Mouse (Mus musculus) frontal cortex, adult (tissue): Measurements from ENCODE around the gene Slc45a3.

Experiments
- ATAC-seq: cut with Nextera tagmentation; 2 replicates; pipeline ENCODE4 v1.9.2; 2017; ENCODE audit warnings: mild to moderate bottlenecking, moderate library complexity, mixed read lengths; ENCODE audit not compliant: low TSS enrichment

The Slc45a3 gene

DNA sequence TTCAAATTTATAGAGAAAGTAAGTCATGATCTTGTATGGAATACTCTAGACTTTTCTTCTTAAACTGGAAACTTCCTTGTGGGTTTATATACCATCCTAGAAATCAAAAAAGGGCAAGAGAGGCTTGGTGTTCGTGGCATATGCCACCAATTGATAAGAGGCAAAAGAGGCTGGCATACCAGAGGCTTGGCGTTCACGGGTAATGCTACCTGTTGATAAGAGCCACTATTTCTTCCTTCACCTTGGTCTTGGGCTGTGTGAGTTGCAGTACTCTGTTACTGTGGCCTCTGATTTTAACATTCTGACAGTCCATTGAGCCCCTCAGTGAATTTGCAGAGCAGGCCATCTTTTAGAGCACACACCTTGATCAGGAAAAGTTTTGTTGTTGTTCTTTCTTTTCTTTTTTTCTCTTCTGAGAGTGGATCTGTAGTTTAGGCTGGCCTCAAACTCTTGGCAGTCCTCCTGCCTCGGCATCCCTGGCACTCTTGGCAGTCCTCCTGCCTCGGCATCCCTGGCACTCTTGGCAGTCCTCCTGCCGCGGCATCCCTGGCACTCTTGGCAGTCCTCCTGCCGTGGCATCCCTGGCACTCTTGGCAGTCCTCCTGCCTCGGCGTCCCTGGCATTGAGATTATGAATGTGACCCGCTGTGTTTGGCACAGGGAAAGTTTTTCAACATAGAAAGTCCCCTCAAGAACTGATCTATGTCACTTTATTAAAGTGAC, 64.3 kb downstream of the Slc45a3 start:
- ATAC-seq = no peak

DNA sequence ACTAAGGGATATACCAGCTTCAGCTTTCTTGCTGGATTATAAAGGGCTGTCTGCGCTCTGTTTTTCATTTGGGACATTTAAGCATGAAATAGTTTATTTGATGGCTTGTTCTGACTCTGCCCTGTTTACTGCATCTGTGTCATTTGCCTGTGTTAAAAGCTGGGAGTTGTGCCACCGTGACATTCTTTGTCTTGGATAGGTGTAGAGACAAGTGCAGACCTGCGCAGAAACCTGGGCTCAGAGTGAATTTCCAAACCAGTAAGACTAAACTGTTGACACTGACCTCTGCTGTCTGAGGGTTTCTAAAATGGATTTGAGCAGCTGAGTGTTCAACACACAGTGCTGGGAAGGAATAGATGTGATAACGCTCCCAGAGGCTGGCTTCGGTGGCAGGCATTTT, 65.2 kb downstream of the Slc45a3 start:
- no peak for ATAC-seq

- ATAC-seq = no peak
These were observed 65.6 kb downstream of the Slc45a3 start for GRCm38 (mm10) chr1:132028413-132028812.

DNA sequence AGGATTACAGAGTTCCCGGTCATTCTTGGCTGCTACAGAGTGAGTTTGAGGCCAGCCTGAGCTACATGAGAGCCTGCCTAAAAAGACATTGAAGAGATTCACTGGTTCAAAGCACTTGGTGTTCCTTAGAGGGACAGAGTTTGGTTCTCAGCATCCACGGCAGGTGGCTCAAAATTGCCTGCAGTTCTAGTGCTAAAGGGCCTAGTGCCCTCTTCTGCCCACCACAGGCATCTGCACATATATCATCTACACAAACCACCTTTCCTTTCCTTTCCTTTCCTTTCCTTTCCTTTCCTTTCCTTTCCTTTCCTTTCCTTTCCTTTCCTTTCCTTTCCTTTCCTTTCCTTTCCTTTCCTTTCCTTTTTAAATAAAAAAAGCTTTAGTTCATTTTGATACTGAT, 67.8 kb downstream of the Slc45a3 start:
- ATAC-seq = no peak

DNA sequence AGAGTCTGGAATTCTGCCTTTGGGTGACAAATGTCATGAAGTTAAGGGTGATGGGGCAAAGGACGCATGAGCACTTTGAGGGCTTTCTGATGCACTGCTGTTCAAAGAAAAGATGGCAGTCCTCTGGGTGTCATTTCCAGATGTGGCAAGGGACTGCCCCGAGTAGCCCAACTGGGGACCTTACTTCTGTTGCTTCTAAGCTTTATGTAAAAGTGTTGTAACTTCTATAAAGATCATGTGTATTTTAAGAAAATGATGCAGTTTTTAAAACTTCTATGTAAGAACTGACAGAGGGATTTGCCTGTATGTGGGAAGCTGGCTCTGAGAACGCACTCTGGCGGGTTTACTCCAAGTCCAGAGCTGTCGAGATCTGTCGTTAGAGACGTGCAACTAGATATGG, 69.4 kb downstream of the Slc45a3 start:
- no peak for ATAC-seq
